Mouse (Mus musculus): Measurements from ENCODE around the gene Samd15. TPM values are rescaled to one million over a fixed set of nuclear protein-coding genes. Genes with fewer than 3 reads are reported as not detected.

The Samd15 gene
- 1.4 TPM for polyA plus RNA-seq (2014; fragmentation: Illumina TruSeq; extraction: RNeasy Lipid Tissue Mini Kit (QIAGEN cat#74804); ENCODE audit: low read depth, low replicate concordance)

DNA sequence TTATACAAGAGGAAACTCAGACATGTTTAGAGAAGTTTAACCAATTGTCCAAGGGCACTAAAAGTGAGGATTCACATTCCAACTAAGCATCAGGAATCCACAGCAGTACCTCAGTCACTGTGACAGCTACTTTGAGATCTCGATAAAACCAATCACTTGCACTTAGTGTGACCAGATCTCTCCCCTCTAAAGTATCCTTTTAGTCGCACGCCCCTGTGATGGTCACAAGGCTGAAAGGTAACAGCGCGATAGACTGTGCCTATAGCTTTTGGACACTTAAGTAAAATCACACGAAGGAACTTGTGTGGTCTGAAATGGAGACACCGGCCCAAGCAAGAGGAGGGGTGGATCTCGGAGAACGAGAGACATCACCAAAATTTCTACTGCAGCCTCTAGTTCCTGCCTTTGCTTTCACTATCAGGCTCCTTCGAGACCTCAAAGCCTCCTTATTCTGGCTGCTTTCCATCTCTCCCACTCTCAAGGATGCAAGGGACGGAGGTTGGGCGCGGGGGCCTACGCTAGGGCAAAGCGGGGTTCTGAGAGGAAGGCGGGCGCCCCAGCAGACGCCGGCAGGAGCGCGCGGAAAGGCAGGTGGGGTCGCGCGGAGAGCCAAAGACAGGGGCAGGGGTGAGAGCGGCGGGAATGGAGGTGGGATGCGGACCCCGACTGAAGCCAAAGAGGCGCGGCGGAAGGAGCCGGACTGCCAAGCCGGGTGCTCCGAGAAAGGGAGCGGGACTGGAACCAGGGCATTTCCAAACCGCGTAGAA, at the start of gene Samd15:
TSS of gene Samd15 (plus strand) at position 518 of the 767 bp plus-strand sequence.

DNA sequence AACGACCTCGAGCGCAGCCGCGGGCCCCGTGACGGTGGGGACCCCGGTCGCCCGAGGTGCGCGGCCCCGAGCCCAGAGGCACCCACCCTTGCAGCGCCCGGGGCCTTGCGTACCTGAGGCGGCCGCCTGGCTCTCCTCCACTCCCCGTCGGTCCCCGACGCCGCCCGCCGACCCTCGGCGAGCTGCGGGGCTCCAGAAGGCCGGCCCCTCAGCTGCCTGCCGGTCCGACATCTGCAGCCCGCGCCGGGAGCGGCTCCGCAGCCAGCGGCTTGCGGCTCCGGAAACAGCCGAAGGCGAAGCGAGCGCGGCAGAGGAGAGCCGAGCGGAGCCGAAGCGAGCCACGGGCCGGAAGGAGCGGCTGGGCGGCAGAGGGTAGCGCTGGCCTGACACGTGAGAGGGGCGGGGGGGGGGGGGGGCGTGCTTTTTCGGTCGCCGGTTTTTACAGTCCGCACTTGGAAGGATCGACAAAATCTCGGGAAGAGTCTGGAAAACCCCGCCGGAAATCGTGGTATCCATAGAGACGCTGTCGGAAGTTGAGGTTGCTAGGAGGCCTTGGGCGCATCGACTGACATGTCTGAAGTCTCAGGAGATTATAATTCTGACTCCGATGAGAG, 557 bp downstream of the Samd15 start, which contains the start of gene Tmed8:
TSS of gene Tmed8 (minus strand) at position 482 of the 614 bp plus-strand sequence.

DNA sequence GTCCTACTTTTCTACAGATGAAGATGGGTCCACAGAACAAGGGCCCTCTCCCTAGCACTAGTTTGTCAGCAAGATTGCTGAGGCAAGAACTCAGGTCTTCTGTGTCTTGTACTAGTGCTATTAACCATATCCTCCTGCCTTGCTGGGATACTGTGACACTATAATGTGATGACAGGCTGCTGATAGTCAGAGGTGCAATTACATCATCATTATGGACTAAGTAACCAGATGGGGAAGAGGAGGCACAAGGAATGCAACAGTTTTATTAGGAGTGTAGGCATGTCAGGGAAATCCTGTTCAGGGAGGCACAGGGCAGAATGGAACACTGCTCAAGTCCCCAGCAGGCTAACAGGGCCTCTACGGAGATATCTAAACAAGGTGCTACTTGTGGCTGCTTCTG, 39.1 kb downstream of the Samd15 start, which contains the start of gene Noxred1:
TSS of gene Noxred1 (minus strand) at position 101 of the 400 bp plus-strand sequence.

Other genes starting within 250 kb of the Samd15 start
- gene Zdhhc22, start 209.3 kb upstream of the Samd15 start, polyA plus RNA-seq (2014; fragmentation: Illumina TruSeq; extraction: RNeasy Lipid Tissue Mini Kit (QIAGEN cat#74804); ENCODE audit: low read depth, low replicate concordance) = not detected
- 0.27 TPM for gene Tmem63c, start 178.4 kb upstream of the Samd15 start, polyA plus RNA-seq (2014; fragmentation: Illumina TruSeq; extraction: RNeasy Lipid Tissue Mini Kit (QIAGEN cat#74804); ENCODE audit: low read depth, low replicate concordance)
- 0.50 TPM for gene Ngb, start 97.2 kb upstream of the Samd15 start, polyA plus RNA-seq (2014; fragmentation: Illumina TruSeq; extraction: RNeasy Lipid Tissue Mini Kit (QIAGEN cat#74804); ENCODE audit: low read depth, low replicate concordance)
- gene Gstz1, start 52.6 kb upstream of the Samd15 start, polyA plus RNA-seq (2014; fragmentation: Illumina TruSeq; extraction: RNeasy Lipid Tissue Mini Kit (QIAGEN cat#74804); ENCODE audit: low read depth, low replicate concordance) = 496 TPM
- gene Pomt2, start 51.8 kb upstream of the Samd15 start, polyA plus RNA-seq (2014; fragmentation: Illumina TruSeq; extraction: RNeasy Lipid Tissue Mini Kit (QIAGEN cat#74804); ENCODE audit: low read depth, low replicate concordance) = 10.4 TPM
- 6.8 TPM for gene Tmed8, start 731 bp downstream of the Samd15 start, polyA plus RNA-seq (2014; fragmentation: Illumina TruSeq; extraction: RNeasy Lipid Tissue Mini Kit (QIAGEN cat#74804); ENCODE audit: low read depth, low replicate concordance)
- gene Noxred1, start 39.0 kb downstream of the Samd15 start, polyA plus RNA-seq (2014; fragmentation: Illumina TruSeq; extraction: RNeasy Lipid Tissue Mini Kit (QIAGEN cat#74804); ENCODE audit: low read depth, low replicate concordance) = 1.2 TPM
- 28.9 TPM for gene Vipas39, start 66.5 kb downstream of the Samd15 start, polyA plus RNA-seq (2014; fragmentation: Illumina TruSeq; extraction: RNeasy Lipid Tissue Mini Kit (QIAGEN cat#74804); ENCODE audit: low read depth, low replicate concordance)
- 91.5 TPM for gene Ahsa1, start 66.8 kb downstream of the Samd15 start, polyA plus RNA-seq (2014; fragmentation: Illumina TruSeq; extraction: RNeasy Lipid Tissue Mini Kit (QIAGEN cat#74804); ENCODE audit: low read depth, low replicate concordance)
- gene Ism2, start 100.0 kb downstream of the Samd15 start, polyA plus RNA-seq (2014; fragmentation: Illumina TruSeq; extraction: RNeasy Lipid Tissue Mini Kit (QIAGEN cat#74804); ENCODE audit: low read depth, low replicate concordance) = 7.0 TPM
- gene Sptlc2, start 188.6 kb downstream of the Samd15 start, polyA plus RNA-seq (2014; fragmentation: Illumina TruSeq; extraction: RNeasy Lipid Tissue Mini Kit (QIAGEN cat#74804); ENCODE audit: low read depth, low replicate concordance) = 60.3 TPM
- gene Slirp, start 244.2 kb downstream of the Samd15 start, polyA plus RNA-seq (2014; fragmentation: Illumina TruSeq; extraction: RNeasy Lipid Tissue Mini Kit (QIAGEN cat#74804); ENCODE audit: low read depth, low replicate concordance) = 97.1 TPM
- 19.1 TPM for gene Alkbh1, start 244.3 kb downstream of the Samd15 start, polyA plus RNA-seq (2014; fragmentation: Illumina TruSeq; extraction: RNeasy Lipid Tissue Mini Kit (QIAGEN cat#74804); ENCODE audit: low read depth, low replicate concordance)